Mouse (Mus musculus) hindbrain, postnatal 0 days (tissue): ENCODE data around the gene Galr2. TPM values are rescaled to one million over a fixed set of nuclear protein-coding genes. Genes with fewer than 3 reads are reported as not detected.

ENCODE experiments used
- ATAC-seq: fragments of 200-750 bp; cut with Nextera tagmentation; 2 replicates; pipeline ENCODE4 v1.8.0; 2017; ENCODE audit warnings: mild to moderate bottlenecking, moderate TSS enrichment, moderate library complexity
- DNase-seq: peaks from one replicate; pipeline ENCODE4 v3.0.0-alpha.2; 2015; ENCODE audit warnings: low spot score
- H3K27ac ChIP-seq: fragments of 300-500 bp; sonication (generic); 2 replicates; pipeline ENCODE4 v1.5.1; 2014; ENCODE audit warnings: mild to moderate bottlenecking
- H3K27me3 ChIP-seq: fragments of 300-500 bp; sonication (generic); 2 replicates; pipeline ENCODE4 v1.6.1; 2014; ENCODE audit warnings: low read length, mixed read lengths; ENCODE audit not compliant: insufficient read depth
- H3K36me3 ChIP-seq: fragments of 300-500 bp; sonication (generic); 2 replicates; pipeline ENCODE4 v1.6.1; 2014; ENCODE audit warnings: low read length, mixed read lengths; ENCODE audit not compliant: insufficient read depth
- H3K4me1 ChIP-seq: fragments of 300-500 bp; sonication (generic); 2 replicates; pipeline ENCODE4 v1.6.1; 2014; ENCODE audit warnings: antibody characterized with exemption, low read length, mixed read lengths; ENCODE audit not compliant: insufficient read depth
- H3K4me2 ChIP-seq: fragments of 300-500 bp; sonication (generic); 2 replicates; pipeline ENCODE4 v1.6.1; 2014; ENCODE audit warnings: low read depth, mild to moderate bottlenecking, low read length, moderate library complexity, mixed read lengths
- H3K4me3 ChIP-seq: fragments of 300-500 bp; sonication (generic); 2 replicates; pipeline ENCODE4 v1.5.1; 2014; ENCODE audit warnings: low read length
- H3K9ac ChIP-seq: fragments of 300-500 bp; sonication (generic); replicated peaks from 2 replicates; pipeline ENCODE4 v1.6.1; 2014; ENCODE audit warnings: mild to moderate bottlenecking, low read length, moderate library complexity, mixed read lengths
- H3K9me3 ChIP-seq: fragments of 300-500 bp; sonication (generic); 2 replicates; pipeline ENCODE4 v1.6.1; 2016; ENCODE audit warnings: low read length, mixed read lengths
- CTCF ChIP-seq: IDR thresholded peaks from 2 replicates; pipeline ENCODE4 v1.5.1; 2016; ENCODE audit warnings: antibody characterized with exemption, control low read depth, low read depth
- WGBS: fragments of 180-500 bp; shearing (Covaris S2); extraction: QIAGEN DNeasy Blood & Tissue Kit; methylation state at CpG from one replicate; pipeline ENCODE4 v1.1.7; 2014; 5-methylcytosine and 5-hydroxymethylcytosine counted together
- polyA plus RNA-seq: library from polyadenylated mRNA; unstranded; fragments of >200 nt; fragmentation: Nextera tagmentation; extraction: Ambion mirVana; gene quantifications from 2 replicates; pipeline ENCODE4 v1.2.1, GENCODE M21; 2015
- total RNA-seq: library from RNA; depleted of rRNA; stranded (reverse); fragments of >200 nt; gene quantifications from 2 replicates; pipeline ENCODE4 v1.2.3, GENCODE M21; 2014

Galr2 gene
- total and polyA plus RNA-seq, 2 experiments from 2014 or later = 0.44 TPM; not detected in 1

GRCm38 (mm10) chr11:116244580-116244979 is 36.2 kb upstream of the Galr2 start:
- no peak for DNase-seq
- WGBS = 86% methylated on average over 8 of the region's 8 CpGs

GRCm38 (mm10) chr11:116245616-116246015 is 35.1 kb upstream of the Galr2 start:
- Histone ChIP-seq H3K27me3 (no peaks in the 10 kb centered on the region), H3K9ac (no peak overlapping the region), H3K27ac (no peak overlapping the region), H3K36me3 (peaks cover 69% of the 10 kb centered on the region), H3K4me1 (no peaks in the 10 kb centered on the region), H3K4me3 (no peak overlapping the region), H3K9me3 (no peaks in the 10 kb centered on the region), H3K4me2 (no peak overlapping the region)
- DNase-seq (no peak), ATAC-seq (no peak)
- TF ChIP-seq CTCF = no peak
- WGBS = 69% methylated on average over 6 of the region's 6 CpGs

More at GRCm38 (mm10) chr11:116244580-116244979, 36.2 kb upstream of the Galr2 start:
- H3K4me3 ChIP-seq = no peak overlapping the region
- no peaks in the 10 kb centered on the region for H3K9me3 ChIP-seq
- H3K27ac ChIP-seq = no peak overlapping the region
- no peak overlapping the region for H3K9ac ChIP-seq
- no peaks in the 10 kb centered on the region for H3K27me3 ChIP-seq
- no peak for ATAC-seq
- no peak for TF ChIP-seq CTCF
- H3K4me2 ChIP-seq = no peak overlapping the region
- H3K36me3 ChIP-seq = peaks cover 59% of the 10 kb centered on the region
- H3K4me1 ChIP-seq = no peaks in the 10 kb centered on the region

- H3K9me3 ChIP-seq = no peaks in the 10 kb centered on the region
- no peak overlapping the region for H3K4me2 ChIP-seq
- ATAC-seq (no peak), DNase-seq (no peak)
- H3K9ac ChIP-seq = no peak overlapping the region
- H3K4me1 ChIP-seq = no peaks in the 10 kb centered on the region
- 89% methylated on average over 14 of the region's 14 CpGs for WGBS
- no peak overlapping the region for H3K27ac ChIP-seq
- no peak overlapping the region for H3K4me3 ChIP-seq
- no peak for TF ChIP-seq CTCF
- H3K36me3 ChIP-seq = peaks cover 90% of the 10 kb centered on the region
- H3K27me3 ChIP-seq = no peaks in the 10 kb centered on the region
Observed at GRCm38 (mm10) chr11:116247502-116248222, 33.1 kb upstream of the Galr2 start.

- no peak for ATAC-seq
- 93% methylated on average over 8 of the region's 8 CpGs for WGBS
- TF ChIP-seq CTCF = no peak
Observed at GRCm38 (mm10) chr11:116250898-116251297, 29.8 kb upstream of the Galr2 start.

GRCm38 (mm10) chr11:116253076-116253600 is 27.6 kb upstream of the Galr2 start:
- Histone ChIP-seq H3K9me3 (no peaks in the 10 kb centered on the region), H3K4me1 (no peaks in the 10 kb centered on the region), H3K4me2 (no peak overlapping the region), H3K27ac (no peak overlapping the region), H3K4me3 (no peak overlapping the region), H3K9ac (no peak overlapping the region), H3K36me3 (peaks cover 76% of the 10 kb centered on the region), H3K27me3 (no peaks in the 10 kb centered on the region)
- ATAC-seq (no peak), DNase-seq (no peak)
- no peak for TF ChIP-seq CTCF
- WGBS = 84% methylated on average over 3 of the region's 3 CpGs

More at GRCm38 (mm10) chr11:116250898-116251297, 29.8 kb upstream of the Galr2 start:
- Histone ChIP-seq H3K9ac (no peak overlapping the region), H3K4me1 (no peaks in the 10 kb centered on the region), H3K9me3 (no peaks in the 10 kb centered on the region), H3K36me3 (peaks cover 91% of the 10 kb centered on the region), H3K27me3 (no peaks in the 10 kb centered on the region), H3K4me3 (no peak overlapping the region), H3K4me2 (no peak overlapping the region), H3K27ac (no peak overlapping the region)
- no peak for DNase-seq

GRCm38 (mm10) chr11:116254627-116255026 is 26.1 kb upstream of the Galr2 start:
- no peaks in the 10 kb centered on the region for H3K9me3 ChIP-seq
- no peak overlapping the region for H3K4me2 ChIP-seq
- peaks cover 74% of the 10 kb centered on the region for H3K36me3 ChIP-seq
- H3K4me3 ChIP-seq = no peak overlapping the region
- H3K9ac ChIP-seq = no peak overlapping the region
- ATAC-seq (no peak), DNase-seq (no peak)
- H3K27ac ChIP-seq = no peak overlapping the region
- TF ChIP-seq CTCF = no peak
- H3K27me3 ChIP-seq = no peaks in the 10 kb centered on the region
- no peaks in the 10 kb centered on the region for H3K4me1 ChIP-seq
- WGBS = 70% methylated on average over 9 of the region's 9 CpGs
